In the genomic region with DNA sequence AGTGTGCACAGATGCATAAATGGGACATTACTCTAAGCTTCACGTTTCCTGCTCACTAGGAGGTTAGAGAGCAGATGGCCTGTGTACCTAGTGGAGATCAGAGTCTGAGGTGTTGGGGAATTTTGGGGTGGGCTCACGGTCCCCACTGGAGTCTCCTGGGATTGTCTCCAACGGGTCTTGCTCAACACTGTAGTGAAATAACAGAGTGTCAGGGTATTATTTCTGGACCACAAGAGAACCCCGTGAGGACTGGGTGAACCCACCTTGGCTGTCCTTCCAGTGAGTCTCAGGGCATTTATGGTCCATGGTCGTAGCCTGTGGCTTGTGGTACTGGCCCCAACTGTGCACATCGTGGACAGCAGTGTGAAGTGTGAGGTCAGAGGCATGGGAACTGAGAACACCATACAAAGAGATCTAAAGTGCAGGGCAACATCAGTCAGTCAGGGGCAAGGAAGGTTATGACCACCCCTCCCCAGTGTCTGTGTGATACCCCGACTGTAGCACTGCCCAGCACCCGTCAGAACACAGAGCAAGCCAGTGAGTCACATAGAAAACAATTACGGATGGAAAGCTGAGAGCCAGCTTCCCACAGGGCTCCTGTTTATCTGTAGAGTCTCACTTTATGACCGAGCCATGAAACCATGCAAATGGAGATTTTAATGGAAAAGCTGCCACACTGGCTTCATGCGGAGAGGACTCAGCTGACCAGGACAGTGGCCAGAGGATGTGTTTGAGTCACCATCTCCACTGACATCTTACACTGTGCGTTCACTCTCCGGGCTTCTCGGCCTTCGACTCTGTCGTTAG, we compare ENCODE assay signal across 9 mouse cellular contexts.
DNase-seq lines count a peak whose midpoint lies in the region; ATAC-seq and TF ChIP-seq lines count a peak whose summit lies in the region.
"Had no signal": no experiment of that assay in that cellular context is flagged by ENCODE, and none has a peak within 500 bp of the region (broad histone marks: within the 10 kb centered on the region; RNA-seq: fewer than 3 reads in every experiment).

No protein-coding gene starts in this region.

- no peaks in the 10 kb centered on the region for H3K36me3 ChIP-seq in forebrain, embryonic 10.5 days (replicated peaks)
- no peaks in the 10 kb centered on the region for H3K36me3 ChIP-seq in forebrain, postnatal 0 days (ENCODE audit: insufficient read depth)
- H3K36me3 ChIP-seq in embryonic facial prominence, embryonic 14.5 days (ENCODE audit: control insufficient read depth, insufficient read depth, low read length), result no peaks in the 10 kb centered on the region
- H3K36me3 ChIP-seq in myocyte (ENCODE audit: control insufficient read depth, insufficient read depth), result no peaks in the 10 kb centered on the region

- TF ChIP-seq POLR2A in myocyte (IDR thresholded peaks at IDR 0.05; ENCODE audit: insufficient read length, low read depth), result no peak

- no peaks in the 10 kb centered on the region for H3K9me3 ChIP-seq in forebrain, embryonic 10.5 days
- no peaks in the 10 kb centered on the region for H3K9me3 ChIP-seq in forebrain, postnatal 0 days (ENCODE audit: low read length)
- H3K9me3 ChIP-seq in embryonic facial prominence, embryonic 14.5 days (ENCODE audit: control insufficient read depth, low read length), result no peaks in the 10 kb centered on the region

- DNase-seq in forebrain, embryonic 10.5 days (ENCODE audit: extremely low spot score, low spot score), result no peak
- no peak for DNase-seq in forebrain, postnatal 0 days
- DNase-seq in layer of hippocampus, adult 9-11 months, result peak; percentile 61
- DNase-seq in layer of hippocampus, adult 2 months (ENCODE audit: low spot score in 2 of 2), result no peak
- no peak for DNase-seq in embryonic facial prominence, embryonic 14.5 days (ENCODE audit: low spot score)
- DNase-seq in liver, result no peak
- no peak for DNase-seq in embryo, embryonic 10.5 days (ENCODE audit: low spot score)

- H3ac ChIP-seq in myocyte (ENCODE audit: control insufficient read depth, insufficient read length), result no peak overlapping the region

- no peak for ATAC-seq in forebrain, postnatal 0 days
- no peak for ATAC-seq in embryonic facial prominence, embryonic 14.5 days (ENCODE audit: low read depth)
- ATAC-seq: forebrain, embryonic 16.5 days had no signal

- TF ChIP-seq CTCF in forebrain, postnatal 0 days (IDR thresholded peaks at IDR 0.05; ENCODE audit: low read depth), result no peak
- TF ChIP-seq CTCF in layer of hippocampus, adult 2 months (conservative IDR thresholded peaks at IDR 0.05), result no peak

- no peaks in the 10 kb centered on the region for H3K79me2 ChIP-seq in myocyte (ENCODE audit: control insufficient read depth, insufficient read depth)

- H3K27me3 ChIP-seq in forebrain, embryonic 10.5 days (ENCODE audit: poor library complexity, severe bottlenecking), result no peaks in the 10 kb centered on the region
- no peaks in the 10 kb centered on the region for H3K27me3 ChIP-seq in forebrain, postnatal 0 days (ENCODE audit: insufficient read depth, low read length)
- H3K27me3 ChIP-seq in embryonic facial prominence, embryonic 14.5 days (replicated peaks; ENCODE audit: control insufficient read depth, insufficient read depth, low read length), result no peaks in the 10 kb centered on the region
- no peaks in the 10 kb centered on the region for H3K27me3 ChIP-seq in myocyte (ENCODE audit: control insufficient read depth, insufficient read depth, insufficient read length)

- H3K4me3 ChIP-seq in forebrain, embryonic 10.5 days, result no peak overlapping the region
- no peak overlapping the region for H3K4me3 ChIP-seq in forebrain, postnatal 0 days (ENCODE audit: low read depth, low read length)
- H3K4me3 ChIP-seq in layer of hippocampus, adult 2 months, result no peak overlapping the region
- H3K4me3 ChIP-seq in embryonic facial prominence, embryonic 14.5 days (ENCODE audit: low read depth, low read length), result no peak overlapping the region
- peak overlapping the region; percentile 3 for H3K4me3 ChIP-seq in myocyte

- H3K4me2 ChIP-seq in forebrain, postnatal 0 days (ENCODE audit: low read depth), result no peak overlapping the region
- no peak overlapping the region for H3K4me2 ChIP-seq in embryonic facial prominence, embryonic 14.5 days (ENCODE audit: low read depth, low read length)
- H3K4me2 ChIP-seq in myocyte (ENCODE audit: low read depth), result peak overlapping the region; percentile 93

- no peak overlapping the region for H3K9ac ChIP-seq in forebrain, postnatal 0 days
- H3K9ac ChIP-seq in embryonic facial prominence, embryonic 14.5 days (ENCODE audit: low read depth, low read length), result no peak overlapping the region

- peak overlapping the region; percentile 80 for H3K27ac ChIP-seq in forebrain, embryonic 10.5 days
- no peak overlapping the region for H3K27ac ChIP-seq in forebrain, postnatal 0 days (ENCODE audit: low read depth, low read length)
- H3K27ac ChIP-seq in layer of hippocampus, adult 2 months, result no peak overlapping the region
- H3K27ac ChIP-seq in embryonic facial prominence, embryonic 14.5 days (replicated peaks; ENCODE audit: low read depth, low read length), result peak overlapping the region; percentile 89

- H3K4me1 ChIP-seq in forebrain, embryonic 10.5 days, result peaks cover 45% of the 10 kb centered on the region
- peaks cover 4% of the 10 kb centered on the region; the same call in 1 of the 2 replicates for H3K4me1 ChIP-seq in forebrain, postnatal 0 days (ENCODE audit: insufficient read depth)
- peaks cover 32% of the 10 kb centered on the region for H3K4me1 ChIP-seq in embryonic facial prominence, embryonic 14.5 days (ENCODE audit: control insufficient read depth, insufficient read depth, low read length)

- WGBS in forebrain, embryonic 10.5 days, result 81% methylated on average over 16 of the region's 16 CpGs
- WGBS in forebrain, postnatal 0 days, result 77% methylated on average over 16 of the region's 16 CpGs
- 70% methylated on average over 16 of the region's 16 CpGs for WGBS in embryonic facial prominence, embryonic 14.5 days

TF ChIP-seq in myocyte, 11 proteins besides CTCF, POLR2A, EP300 and RAD21:
- TF ChIP-seq MYOD1 (IDR thresholded peaks at IDR 0.05; ENCODE audit: control insufficient read depth in 1 of 3, insufficient read length in 2 of 3, low read depth in 2 of 3) (peak in 1 of 3 experiments; percentile 3), MAX (IDR thresholded peaks at IDR 0.05; ENCODE audit: low read depth) (no peak), MYOG (IDR thresholded peaks at IDR 0.05; ENCODE audit: control insufficient read depth in 1 of 3, insufficient read depth in 1 of 3, insufficient read length in 2 of 3, low read depth in 2 of 3) (no peak), SRF (IDR thresholded peaks at IDR 0.05; ENCODE audit: control insufficient read depth, insufficient read length, low read depth) (no peak), TCF12 (IDR thresholded peaks at IDR 0.05; ENCODE audit: insufficient read depth, poor library complexity, severe bottlenecking) (no peak), CEBPB (IDR thresholded peaks at IDR 0.05; ENCODE audit: insufficient read depth, poor library complexity, severe bottlenecking) (peak; percentile 59; the same call in 1 of the 2 replicates), E2F4 (IDR thresholded peaks at IDR 0.05; ENCODE audit: insufficient read depth) (no peak), USF1 (IDR thresholded peaks at IDR 0.05; ENCODE audit: low read depth) (no peak), REST (IDR thresholded peaks at IDR 0.05; ENCODE audit: insufficient read depth, insufficient read length) (no peak), TCF3 (IDR thresholded peaks at IDR 0.05; ENCODE audit: insufficient read length, low read depth) (no peak), POLR2AphosphoS2 (IDR thresholded peaks at IDR 0.05; ENCODE audit: insufficient read length, low read depth) (no peak)

Comparison
In these comparisons a context has a peak if more than half of its experiments do, and no peak if none do; other contexts are left out.
1. H3K27ac ChIP-seq: peak in forebrain, embryonic 10.5 days (single experiment) and embryonic facial prominence, embryonic 14.5 days (single experiment); none in forebrain, postnatal 0 days (single experiment) and layer of hippocampus, adult 2 months (single experiment).